Mouse (Mus musculus) small intestine, adult 2 months (tissue): ENCODE results near the gene Rnf10.
A peak's percentile ranks its signal among the peaks of the same experiment; 100 is the strongest.

Source experiments
- CTCF ChIP-seq: fragments of 200-500 bp; IDR thresholded peaks from 2 replicates; pipeline ENCODE4 v1.5.1; 2012; ENCODE audit warnings: low read depth, mild to moderate bottlenecking, control low read depth, inconsistent platforms, low read length, moderate library complexity, mixed read lengths; ENCODE audit not compliant: insufficient replicate concordance, insufficient read length; ENCODE audit errors: extremely low read depth
- POLR2A ChIP-seq: fragments of 200-500 bp; IDR thresholded peaks from 2 replicates; pipeline ENCODE4 v1.6.1; 2012; ENCODE audit warnings: low read depth, mild to moderate bottlenecking, control low read depth, inconsistent platforms, low read length, moderate library complexity

- TF ChIP-seq CTCF (no peak), POLR2A (peak; percentile 93)
Measured at GRCm38 (mm10) chr5:115300792-115301614, 28.3 kb upstream of the Rnf10 start, which contains the start of gene Dynll1.
